Mouse (Mus musculus): ENCODE data around the gene Snx9. TPM values are rescaled to one million over a fixed set of nuclear protein-coding genes. Genes with fewer than 3 reads are reported as not detected.

The Snx9 gene
- polyA plus RNA-seq, 2 experiments: 9.4 to 11.6 TPM

GRCm38 (mm10) chr17:5803229-5804012, 37.7 kb upstream of the Snx9 start:
- no peak for DNase-seq (ENCODE audit: low read depth in 3 of 3, low spot score in 3 of 3)
- no peak overlapping the region for H3K4me2 ChIP-seq (ENCODE audit: low read depth)
- no peak for ATAC-seq (ENCODE audit: insufficient read depth)
- no peak overlapping the region for H3K27ac ChIP-seq
- H3K9me3 ChIP-seq (ENCODE audit: control insufficient read depth, low read length): no peaks in the 10 kb centered on the region
- no peak for TF ChIP-seq CTCF (IDR thresholded peaks at IDR 0.05; ENCODE audit: low read depth)
- TF ChIP-seq EP300 (IDR thresholded peaks at IDR 0.05; ENCODE audit: low read depth): no peak
- 74% methylated on average over 10 of the region's 10 CpGs for WGBS (ENCODE audit: insufficient replicate concordance)
- no peaks in the 10 kb centered on the region for H3K27me3 ChIP-seq (ENCODE audit: control insufficient read depth, insufficient read depth, low read length)
- no peak overlapping the region for H3K4me3 ChIP-seq (ENCODE audit: insufficient read depth in 1 of 2, low read depth in 2 of 2, low read length in 2 of 2)
- no peak overlapping the region for H3K9ac ChIP-seq (replicated peaks)
- no peaks in the 10 kb centered on the region for H3K36me3 ChIP-seq (replicated peaks; ENCODE audit: control insufficient read depth, insufficient read depth, low read depth)
- H3K4me1 ChIP-seq (replicated peaks; ENCODE audit: control insufficient read depth in 2 of 2, insufficient read depth in 2 of 2, low read length in 1 of 2): peaks cover 3 to 32% of the 10 kb centered on the region in 2 experiments

- no peaks in the 10 kb centered on the region for H3K9me3 ChIP-seq (ENCODE audit: control insufficient read depth, low read length)
- no peak overlapping the region for H3K4me2 ChIP-seq (ENCODE audit: low read depth)
- H3K4me3 ChIP-seq (ENCODE audit: insufficient read depth in 1 of 2, low read depth in 2 of 2, low read length in 2 of 2): no peak overlapping the region
- no peaks in the 10 kb centered on the region for H3K27me3 ChIP-seq (ENCODE audit: control insufficient read depth, insufficient read depth, low read length)
- H3K36me3 ChIP-seq (replicated peaks; ENCODE audit: control insufficient read depth, insufficient read depth, low read depth): no peaks in the 10 kb centered on the region
- H3K9ac ChIP-seq (replicated peaks): no peak overlapping the region
- peaks cover 0 to 26% of the 10 kb centered on the region in 2 experiments; a peak in 3 of 4 replicates for H3K4me1 ChIP-seq (replicated peaks; ENCODE audit: control insufficient read depth in 2 of 2, insufficient read depth in 2 of 2, low read length in 1 of 2)
- TF ChIP-seq EP300 (IDR thresholded peaks at IDR 0.05; ENCODE audit: low read depth) (no peak), CTCF (IDR thresholded peaks at IDR 0.05; ENCODE audit: low read depth) (no peak)
- no peak for DNase-seq (ENCODE audit: low read depth in 3 of 3, low spot score in 3 of 3)
- WGBS (ENCODE audit: insufficient replicate concordance): 51% methylated on average over 12 of the region's 12 CpGs
- H3K27ac ChIP-seq: no peak overlapping the region
- ATAC-seq (ENCODE audit: insufficient read depth): no peak
Observed at GRCm38 (mm10) chr17:5804370-5805150, 36.6 kb upstream of the Snx9 start.

- H3K27ac ChIP-seq: no peak overlapping the region
- no peaks in the 10 kb centered on the region for H3K9me3 ChIP-seq (ENCODE audit: control insufficient read depth, low read length)
- TF ChIP-seq CTCF (IDR thresholded peaks at IDR 0.05; ENCODE audit: low read depth) (no peak), EP300 (IDR thresholded peaks at IDR 0.05; ENCODE audit: low read depth) (no peak)
- H3K27me3 ChIP-seq (ENCODE audit: control insufficient read depth, insufficient read depth, low read length): no peaks in the 10 kb centered on the region
- H3K4me1 ChIP-seq (replicated peaks; ENCODE audit: control insufficient read depth in 2 of 2, insufficient read depth in 2 of 2, low read length in 1 of 2): peaks cover 0 to 25% of the 10 kb centered on the region in 2 experiments; a peak in 3 of 4 replicates
- 54% methylated on average over 7 of the region's 7 CpGs for WGBS (ENCODE audit: insufficient replicate concordance)
- DNase-seq (ENCODE audit: low read depth in 3 of 3, low spot score in 3 of 3) (no peak), ATAC-seq (ENCODE audit: insufficient read depth) (no peak)
- no peaks in the 10 kb centered on the region for H3K36me3 ChIP-seq (replicated peaks; ENCODE audit: control insufficient read depth, insufficient read depth, low read depth)
- H3K9ac ChIP-seq (replicated peaks): no peak overlapping the region
- no peak overlapping the region for H3K4me3 ChIP-seq (ENCODE audit: insufficient read depth in 1 of 2, low read depth in 2 of 2, low read length in 2 of 2)
- no peak overlapping the region for H3K4me2 ChIP-seq (ENCODE audit: low read depth)
Observed at GRCm38 (mm10) chr17:5805151-5805834, 35.8 kb upstream of the Snx9 start.

GRCm38 (mm10) chr17:5805935-5806334, 35.2 kb upstream of the Snx9 start:
- no peaks in the 10 kb centered on the region for H3K27me3 ChIP-seq (ENCODE audit: control insufficient read depth, insufficient read depth, low read length)
- no peaks in the 10 kb centered on the region for H3K36me3 ChIP-seq (replicated peaks; ENCODE audit: control insufficient read depth, insufficient read depth, low read depth)
- 58% methylated on average over 2 of the region's 2 CpGs for WGBS (ENCODE audit: insufficient replicate concordance)
- no peak overlapping the region for H3K27ac ChIP-seq
- peaks cover 0 to 23% of the 10 kb centered on the region in 2 experiments; a peak in 3 of 4 replicates for H3K4me1 ChIP-seq (replicated peaks; ENCODE audit: control insufficient read depth in 2 of 2, insufficient read depth in 2 of 2, low read length in 1 of 2)
- no peak for ATAC-seq (ENCODE audit: insufficient read depth)
- no peak overlapping the region for H3K9ac ChIP-seq (replicated peaks)
- no peak overlapping the region for H3K4me2 ChIP-seq (ENCODE audit: low read depth)
- no peak for TF ChIP-seq EP300 (IDR thresholded peaks at IDR 0.05; ENCODE audit: low read depth)
- no peak for TF ChIP-seq CTCF (IDR thresholded peaks at IDR 0.05; ENCODE audit: low read depth)
- no peak for DNase-seq (ENCODE audit: low read depth in 3 of 3, low spot score in 3 of 3)
- H3K9me3 ChIP-seq (ENCODE audit: control insufficient read depth, low read length): no peaks in the 10 kb centered on the region
- no peak overlapping the region for H3K4me3 ChIP-seq (ENCODE audit: insufficient read depth in 1 of 2, low read depth in 2 of 2, low read length in 2 of 2)

All from liver, embryonic 14.5 days (tissue).